ENCODE assay signal across 9 mouse cellular contexts in the genomic region with DNA sequence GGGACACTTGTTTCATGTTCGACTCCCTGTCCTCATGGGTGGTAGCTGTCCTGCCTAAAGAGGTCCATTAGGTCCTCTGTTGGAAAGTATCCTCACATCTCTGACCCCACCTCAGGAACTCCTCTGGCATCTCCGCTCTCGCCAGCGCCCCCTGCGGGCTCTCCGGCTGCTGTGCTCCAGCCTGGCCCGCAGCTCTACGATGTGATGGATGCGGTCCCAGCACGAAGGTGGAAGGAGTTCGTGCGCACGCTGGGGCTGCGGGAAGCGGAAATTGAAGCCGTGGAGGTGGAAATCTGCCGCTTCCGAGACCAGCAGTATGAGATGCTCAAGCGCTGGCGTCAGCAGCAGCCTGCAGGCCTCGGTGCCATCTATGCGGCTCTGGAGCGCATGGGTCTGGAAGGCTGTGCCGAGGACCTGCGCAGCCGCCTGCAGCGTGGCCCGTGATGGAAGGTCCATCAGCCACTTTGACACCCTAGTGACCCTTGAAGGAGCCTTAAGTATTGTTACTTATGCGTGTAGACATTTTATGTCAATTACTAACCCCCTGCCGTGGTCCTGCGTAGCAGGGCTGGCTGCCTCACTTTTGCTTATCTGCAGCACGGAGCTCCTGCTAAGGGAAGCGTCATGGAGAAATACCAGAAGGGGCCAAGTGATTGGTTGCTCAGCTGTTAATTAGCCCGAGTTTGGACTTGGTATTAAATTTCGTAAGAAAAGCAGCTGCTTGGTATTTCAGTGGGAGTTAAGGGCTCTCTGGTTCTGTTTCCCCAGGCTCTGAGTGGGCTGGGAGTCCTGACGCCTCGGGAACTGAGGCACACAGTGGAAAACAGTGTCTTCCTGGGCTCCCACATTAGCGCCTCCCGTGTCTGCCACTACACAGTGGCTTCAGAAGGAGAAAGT. TPM values are rescaled to one million over a fixed set of nuclear protein-coding genes. Genes with fewer than 3 reads are reported as not detected.
DNase-seq lines count a peak whose midpoint lies in the region; ATAC-seq and TF ChIP-seq lines count a peak whose summit lies in the region.
"Had no signal": no experiment of that assay in that cellular context is flagged by ENCODE, and none has a peak within 500 bp of the region (broad histone marks: within the 10 kb centered on the region; RNA-seq: fewer than 3 reads in every experiment).

No protein-coding gene starts in this region.

- 0 out of 2 replicates have a peak, but pooled peaks have one; percentile 16 for ATAC-seq in lung, embryonic 14.5 days (ENCODE audit: insufficient read depth)
- no peak for ATAC-seq in heart, embryonic 14.5 days (ENCODE audit: insufficient number of reproducible peaks, insufficient read depth, low FRiP score, low read depth)
- no peak for ATAC-seq in cerebellum, adult (ENCODE audit: insufficient number of reproducible peaks, low FRiP score, low TSS enrichment)

- WGBS in lung, embryonic 14.5 days, result 5% methylated on average over 39 of the region's 39 CpGs
- WGBS in heart, embryonic 14.5 days, result 7% methylated on average over 39 of the region's 39 CpGs

- peaks cover 86% of the 10 kb centered on the region for H3K27me3 ChIP-seq in lung, embryonic 14.5 days (ENCODE audit: insufficient read depth, low read length)
- peaks cover 91% of the 10 kb centered on the region for H3K27me3 ChIP-seq in heart, embryonic 14.5 days (ENCODE audit: control insufficient read depth, insufficient read depth, low read length)

- peak overlapping the region; percentile 18 for H3K4me3 ChIP-seq in lung, embryonic 14.5 days (ENCODE audit: low read depth, low read length)
- H3K4me3 ChIP-seq in heart, embryonic 14.5 days (ENCODE audit: control insufficient read depth in 1 of 2, insufficient read depth in 1 of 2, low read depth in 1 of 2, low read length in 2 of 2), result peak overlapping the region in 1 of 2 experiments; percentile 23; a peak in 1 of 4 replicates

- H3K27ac ChIP-seq in lung, embryonic 14.5 days (ENCODE audit: low read depth), result no peak overlapping the region
- H3K27ac ChIP-seq in heart, embryonic 14.5 days (replicated peaks in 1 of 2; ENCODE audit: control insufficient read depth in 1 of 2, insufficient read depth in 1 of 2, low read depth in 2 of 2, low read length in 2 of 2), result no peak overlapping the region
- H3K27ac ChIP-seq: macrophage had no signal

- H3K9me3 ChIP-seq in lung, embryonic 14.5 days (ENCODE audit: low read depth, low read length), result no peaks in the 10 kb centered on the region
- H3K9me3 ChIP-seq in heart, embryonic 14.5 days (ENCODE audit: control insufficient read depth, low read length), result no peaks in the 10 kb centered on the region

- H3K4me2 ChIP-seq in lung, embryonic 14.5 days, result peak overlapping the region; percentile 47; the same call in 1 of the 2 replicates
- peak overlapping the region; percentile 61 for H3K4me2 ChIP-seq in heart, embryonic 14.5 days (ENCODE audit: low read length)

- H3K36me3 ChIP-seq in lung, embryonic 14.5 days (ENCODE audit: insufficient read depth), result peaks cover 4% of the 10 kb centered on the region; the same call in 1 of the 2 replicates
- H3K36me3 ChIP-seq in heart, embryonic 14.5 days (ENCODE audit: control insufficient read depth, insufficient read depth, low read length), result peaks cover 6% of the 10 kb centered on the region

- no peaks in the 10 kb centered on the region; the same call in 1 of the 2 replicates for H3K4me1 ChIP-seq in lung, embryonic 14.5 days (ENCODE audit: insufficient read depth)
- H3K4me1 ChIP-seq in heart, embryonic 14.5 days (ENCODE audit: control insufficient read depth in 2 of 2, insufficient read depth in 2 of 2, low read length in 2 of 2), result peaks cover 19 to 27% of the 10 kb centered on the region in 2 experiments; a peak in 3 of 4 replicates

- no peak overlapping the region for H3K9ac ChIP-seq in lung, embryonic 14.5 days
- H3K9ac ChIP-seq in heart, embryonic 14.5 days (ENCODE audit: low read length), result no peak overlapping the region

- peak; percentile 64 for TF ChIP-seq CTCF in lung, embryonic 14.5 days (IDR thresholded peaks at IDR 0.05; ENCODE audit: low read depth)
- TF ChIP-seq CTCF in brain, embryonic 14.5 days (IDR thresholded peaks at IDR 0.05; ENCODE audit: borderline replicate concordance, extremely low read depth, insufficient read depth, insufficient read length), result peak; percentile 63; the same call in 1 of the 2 replicates

- peak; percentile 68 for DNase-seq in lung, embryonic 14.5 days
- DNase-seq in lung, postnatal 25 days (ENCODE audit: low spot score), result no peak
- no peak for DNase-seq in brain, embryonic 14.5 days (ENCODE audit: low read depth)
- DNase-seq in kidney, postnatal 14 days, result peak; percentile 65
- peak; percentile 76 for DNase-seq in mesoderm, embryonic 11.5 days (ENCODE audit: low read depth, low spot score)
- DNase-seq in urinary bladder, postnatal 36 days (ENCODE audit: low spot score in 2 of 2), result no peak

- TF ChIP-seq POLR2A in brain, embryonic 14.5 days (IDR thresholded peaks at IDR 0.05; ENCODE audit: borderline replicate concordance, extremely low read depth, insufficient read depth, insufficient read length, poor library complexity, severe bottlenecking), result no peak

RNA-seq across cellular contexts. Expression of a gene that starts 3.9 kb away (rescaled TPM):
- 0.75 and 0.77 TPM in 2 replicates for polyA plus RNA-seq in lung, embryonic 14.5 days (2014; fragmentation: Nextera tagmentation; extraction: Ambion mirVana)
- polyA plus RNA-seq in brain, embryonic 14.5 days (2012; rRNA removed), result 3.8 and 4.4 TPM in 2 replicates
- polyA plus RNA-seq in heart, embryonic 14.5 days (2014; fragmentation: Nextera tagmentation; extraction: Ambion mirVana), result 0.34 and 0.43 TPM in 2 replicates

RNA-seq across cellular contexts. Expression of a gene that starts 32.5 kb away (rescaled TPM):
- 11.5 and 11.6 TPM in 2 replicates for polyA plus RNA-seq in lung, embryonic 14.5 days (2014; fragmentation: Nextera tagmentation; extraction: Ambion mirVana)
- 0.38 and 0.48 TPM in 2 replicates for polyA plus RNA-seq in brain, embryonic 14.5 days (2012; rRNA removed)
- 0.63 and 0.76 TPM in 2 replicates for polyA plus RNA-seq in heart, embryonic 14.5 days (2014; fragmentation: Nextera tagmentation; extraction: Ambion mirVana)

RNA-seq across cellular contexts. Expression of a gene that starts 39.0 kb away (rescaled TPM):
- polyA plus RNA-seq in lung, embryonic 14.5 days (2014; fragmentation: Nextera tagmentation; extraction: Ambion mirVana), result 0.18 TPM in 1 of 2 replicates, not detected in the other
- polyA plus RNA-seq in brain, embryonic 14.5 days (2012; rRNA removed), result not detected in 2 replicates
- polyA plus RNA-seq in heart, embryonic 14.5 days (2014; fragmentation: Nextera tagmentation; extraction: Ambion mirVana), result not detected in 2 replicates

RNA-seq across cellular contexts. Expression of a gene that starts 47.3 kb away (rescaled TPM):
- 13.5 and 18.5 TPM in 2 replicates for polyA plus RNA-seq in lung, embryonic 14.5 days (2014; fragmentation: Nextera tagmentation; extraction: Ambion mirVana)
- polyA plus RNA-seq in brain, embryonic 14.5 days (2012; rRNA removed), result 14.0 and 18.6 TPM in 2 replicates
- polyA plus RNA-seq in heart, embryonic 14.5 days (2014; fragmentation: Nextera tagmentation; extraction: Ambion mirVana), result 8.5 and 8.6 TPM in 2 replicates

RNA-seq across cellular contexts. Expression of a gene that starts 58.3 kb away (rescaled TPM):
- 50.3 and 55.8 TPM in 2 replicates for polyA plus RNA-seq in lung, embryonic 14.5 days (2014; fragmentation: Nextera tagmentation; extraction: Ambion mirVana)
- polyA plus RNA-seq in brain, embryonic 14.5 days (2012; rRNA removed), result 178 and 244 TPM in 2 replicates
- polyA plus RNA-seq in heart, embryonic 14.5 days (2014; fragmentation: Nextera tagmentation; extraction: Ambion mirVana), result 62.8 and 72.9 TPM in 2 replicates

Comparison
In these comparisons a context has a peak if more than half of its experiments do, and no peak if none do; other contexts are left out.
1. DNase-seq: peak in lung, embryonic 14.5 days (single experiment), kidney, postnatal 14 days (single experiment) and mesoderm, embryonic 11.5 days (single experiment); none in lung, postnatal 25 days (single experiment), brain, embryonic 14.5 days (single experiment) and urinary bladder, postnatal 36 days (0 of 2).